Mouse (Mus musculus) MEL (cell line): ENCODE measurements around the gene Aftph. TPM values are rescaled to one million over a fixed set of nuclear protein-coding genes. Genes with fewer than 3 reads are reported as not detected.

Experiments
- DNase-seq: peaks from one replicate; pipeline ENCODE4 v3.0.0; 2011; ENCODE audit warnings: low read depth, low spot score
- H3K27ac ChIP-seq: 2 replicates; pipeline ENCODE4 v1.5.1; 2012; ENCODE audit warnings: low read depth, mild to moderate bottlenecking, control low read depth, low read length, moderate library complexity; ENCODE audit not compliant: control insufficient read depth
- H3K27me3 ChIP-seq, 2 experiments: fragments of 150-350 bp in 1 of 2; sonication (generic) in 1 of 2; 2 replicates each; pipeline ENCODE4 v1.6.1; 2012; ENCODE audit warnings: low read length in 2 of 2, mild to moderate bottlenecking in 2 of 2, improper control_type of control experiment in 1 of 2, moderate library complexity in 1 of 2; ENCODE audit not compliant: insufficient read depth in 2 of 2, control insufficient read depth in 1 of 2
- H3K36me3 ChIP-seq, 2 experiments: 2 replicates each; pipeline ENCODE4 v1.6.1; 2012 to 2014; ENCODE audit warnings: low read length in 2 of 2, improper control_type of control experiment in 1 of 2, inconsistent platforms in 1 of 2, mild to moderate bottlenecking in 1 of 2; ENCODE audit not compliant: insufficient read depth in 2 of 2, control insufficient read depth in 1 of 2
- H3K4me1 ChIP-seq, 2 experiments: fragments of 150-350 bp in 1 of 2; sonication (generic) in 1 of 2; 2 replicates each; pipeline ENCODE4 v1.6.1; 2012; ENCODE audit warnings: low read length in 2 of 2, improper control_type of control experiment in 1 of 2, mild to moderate bottlenecking in 1 of 2; ENCODE audit not compliant: insufficient read depth in 2 of 2, control insufficient read depth in 1 of 2
- H3K4me3 ChIP-seq, 2 experiments: fragments of 150-350 bp in 1 of 2; sonication (generic) in 1 of 2; 2 replicates each; pipeline ENCODE4 v1.5.1; 2012; ENCODE audit warnings: low read depth in 2 of 2, low read length in 2 of 2, mild to moderate bottlenecking in 2 of 2, moderate library complexity in 2 of 2, control low read depth in 1 of 2, improper control_type of control experiment in 1 of 2; ENCODE audit not compliant: control insufficient read depth in 1 of 2, insufficient read depth in 1 of 2
- H3K79me2 ChIP-seq: 2 replicates; pipeline ENCODE4 v1.6.1; 2012; ENCODE audit warnings: mild to moderate bottlenecking, low read length, moderate library complexity; ENCODE audit not compliant: control insufficient read depth, poor library complexity, insufficient read depth
- H3K9ac ChIP-seq: 2 replicates; pipeline ENCODE4 v1.6.1; 2012; ENCODE audit warnings: low read depth, mild to moderate bottlenecking, control low read depth, low read length, moderate library complexity; ENCODE audit not compliant: control insufficient read depth, poor library complexity, severe bottlenecking
- H3K9me3 ChIP-seq: fragments of 150-350 bp; sonication (generic); replicated peaks from 2 replicates; pipeline ENCODE4 v1.6.1; 2012; ENCODE audit warnings: mild to moderate bottlenecking, low read length, improper control_type of control experiment, moderate library complexity; ENCODE audit not compliant: insufficient read depth
- BHLHE40 ChIP-seq: IDR thresholded peaks from 2 replicates; pipeline ENCODE4 v1.6.1; 2012; ENCODE audit warnings: low read depth, mild to moderate bottlenecking, inconsistent platforms, low read length, improper control_type of control experiment, borderline replicate concordance
- CHD1 ChIP-seq: IDR thresholded peaks from 2 replicates; pipeline ENCODE4 v1.6.1; 2012; ENCODE audit warnings: low read depth, mild to moderate bottlenecking, inconsistent platforms, low read length, improper control_type of control experiment
- CTCF ChIP-seq, 3 experiments: IDR thresholded peaks in 2 of 3; conservative IDR thresholded peaks in 1 of 3; 2 replicates each; pipeline ENCODE4 v1.5.1; 2011 to 2012; ENCODE audit warnings: low read length in 3 of 3, low read depth in 2 of 3, mild to moderate bottlenecking in 2 of 3, improper control_type of control experiment in 1 of 3, inconsistent platforms in 1 of 3, mixed read lengths in 1 of 3, moderate library complexity in 1 of 3; ENCODE audit not compliant: control insufficient read depth in 1 of 3, insufficient read depth in 1 of 3, poor library complexity in 1 of 3, severe bottlenecking in 1 of 3
- ELF1 ChIP-seq: IDR thresholded peaks from 2 replicates; pipeline ENCODE4 v1.6.1; 2014; ENCODE audit warnings: low read depth, mild to moderate bottlenecking, inconsistent platforms, low read length, improper control_type of control experiment, moderate library complexity
- EP300 ChIP-seq, 2 experiments: IDR thresholded peaks; 2 replicates each; pipeline ENCODE4 v1.6.1; 2011; ENCODE audit warnings: improper control_type of control experiment in 2 of 2, low read length in 2 of 2, low read depth in 1 of 2, mild to moderate bottlenecking in 1 of 2
- ETS1 ChIP-seq: IDR thresholded peaks from 2 replicates; pipeline ENCODE4 v1.6.1; 2012; ENCODE audit warnings: low read depth, mild to moderate bottlenecking, inconsistent platforms, low read length, improper control_type of control experiment, moderate library complexity
- GABPA ChIP-seq: IDR thresholded peaks from 2 replicates; pipeline ENCODE4 v1.6.1; 2012; ENCODE audit warnings: low read depth, mild to moderate bottlenecking, inconsistent platforms, low read length, improper control_type of control experiment, moderate library complexity
- HCFC1 ChIP-seq: IDR thresholded peaks from 2 replicates; pipeline ENCODE4 v1.6.1; 2012; ENCODE audit warnings: low read depth, mild to moderate bottlenecking, inconsistent platforms, low read length, improper control_type of control experiment, moderate library complexity
- JUND ChIP-seq: IDR thresholded peaks from 2 replicates; pipeline ENCODE4 v1.6.1; 2011; ENCODE audit warnings: low read depth, mild to moderate bottlenecking, improper control_type of control experiment, low read length
- MAX ChIP-seq: IDR thresholded peaks from 2 replicates; pipeline ENCODE4 v1.6.1; 2011; ENCODE audit warnings: low read length, improper control_type of control experiment
- MEF2A ChIP-seq: IDR thresholded peaks from 2 replicates; pipeline ENCODE4 v1.6.1; 2014; ENCODE audit warnings: low read depth, mild to moderate bottlenecking, inconsistent platforms, low read length, improper control_type of control experiment; ENCODE audit not compliant: poor library complexity, insufficient replicate concordance, severe bottlenecking; ENCODE audit errors: extremely low read depth
- MYC ChIP-seq: IDR thresholded peaks from 2 replicates; pipeline ENCODE4 v1.6.1; 2011; ENCODE audit warnings: low read depth, mild to moderate bottlenecking, low read length, improper control_type of control experiment, moderate library complexity
- NRF1 ChIP-seq: IDR thresholded peaks from 2 replicates; pipeline ENCODE4 v1.6.1; 2014; ENCODE audit warnings: low read depth, mild to moderate bottlenecking, inconsistent platforms, low read length, improper control_type of control experiment, moderate library complexity; ENCODE audit not compliant: poor library complexity, insufficient read depth, severe bottlenecking
- RCOR1 ChIP-seq: IDR thresholded peaks from 2 replicates; pipeline ENCODE4 v1.6.1; 2012; ENCODE audit warnings: low read depth, mild to moderate bottlenecking, inconsistent platforms, low read length, improper control_type of control experiment
- SIN3A ChIP-seq: IDR thresholded peaks from 2 replicates; pipeline ENCODE4 v1.6.1; 2012; ENCODE audit warnings: low read length, improper control_type of control experiment, inconsistent platforms
- SMC3 ChIP-seq: IDR thresholded peaks from 2 replicates; pipeline ENCODE4 v1.6.1; 2011; ENCODE audit warnings: low read depth, low read length, improper control_type of control experiment
- TCF12 ChIP-seq: IDR thresholded peaks from 2 replicates; pipeline ENCODE4 v1.6.1; 2014; ENCODE audit warnings: low read depth, mild to moderate bottlenecking, inconsistent platforms, low read length, improper control_type of control experiment, moderate library complexity
- UBTF ChIP-seq: IDR thresholded peaks from 2 replicates; pipeline ENCODE4 v1.6.1; 2012; ENCODE audit warnings: low read depth, mild to moderate bottlenecking, inconsistent platforms, low read length, improper control_type of control experiment, moderate library complexity, borderline replicate concordance; ENCODE audit not compliant: insufficient read depth
- USF2 ChIP-seq, 2 experiments: IDR thresholded peaks; 2 replicates each; pipeline ENCODE4 v1.6.1; 2011 to 2012; ENCODE audit warnings: improper control_type of control experiment in 2 of 2, low read length in 2 of 2, borderline replicate concordance in 1 of 2, inconsistent platforms in 1 of 2, low read depth in 1 of 2, mild to moderate bottlenecking in 1 of 2; ENCODE audit not compliant: insufficient read depth in 1 of 2
- polyA plus RNA-seq, 2 experiments: library from polyadenylated mRNA; stranded (reverse) in 1 of 2; unstranded in 1 of 2; fragments of >175 nt in 1 of 2; fragments of >200 nt in 1 of 2; gene quantifications; 2 replicates each; pipeline versions ENCODE4 v1.2.1 to v1.2.4; 2012; ENCODE audit warnings: low replicate concordance in 2 of 2, low read depth in 1 of 2; ENCODE audit not compliant: insufficient read length in 2 of 2, insufficient read depth in 1 of 2, missing spikeins in 1 of 2
- total RNA-seq: library from RNA; depleted of rRNA; stranded (reverse); fragments of 300-350 nt; gene quantifications from 2 replicates; pipeline ENCODE4 v1.2.3, GENCODE M21; 2012

Aftph gene
- total and polyA plus RNA-seq, 3 experiments: 38.1 to 47.2 (median 38.1) TPM

DNA sequence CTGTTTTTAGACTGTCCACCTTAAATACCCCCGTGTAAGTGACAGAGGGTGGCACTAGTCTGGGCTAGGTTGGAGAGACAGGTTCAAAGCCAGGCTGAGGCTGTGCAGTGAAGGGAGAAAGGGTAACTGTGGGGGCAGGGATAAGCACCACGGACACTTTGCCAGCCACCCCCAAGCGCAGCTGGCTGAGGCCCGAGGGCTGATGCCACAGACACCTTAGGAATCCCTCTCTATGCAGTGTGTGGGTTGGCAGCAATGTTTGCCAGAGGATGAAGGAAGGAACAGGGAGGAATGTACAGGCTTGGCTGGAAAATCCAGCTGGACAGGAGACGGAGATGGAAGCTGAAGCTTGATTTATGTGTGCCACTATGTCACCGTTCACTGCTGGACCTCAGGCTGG lies 68.9 kb downstream of the Aftph start:
- Histone ChIP-seq H3K9me3 (no peaks in the 10 kb centered on the region), H3K79me2 (no peaks in the 10 kb centered on the region), H3K9ac (no peak overlapping the region), H3K27me3 (no peaks in the 10 kb centered on the region), H3K27ac (no peak overlapping the region), H3K4me1 (0 out of 4 replicates have a peak, but pooled peaks cover 0 to 3% of the 10 kb centered on the region in 2 experiments), H3K36me3 (no peaks in the 10 kb centered on the region), H3K4me3 (no peak overlapping the region)
- TF ChIP-seq NRF1: no peak
- TF ChIP-seq MYC: no peak
- TF ChIP-seq SMC3: no peak
- TF ChIP-seq RCOR1: no peak
- no peak for TF ChIP-seq MAX
- TF ChIP-seq JUND: no peak
- TF ChIP-seq USF2 (IDR thresholded peaks at IDR 0.05; ENCODE audit: borderline replicate concordance in 1 of 2, insufficient read depth in 1 of 2, low read depth in 1 of 2, low read length in 2 of 2): no peak
- no peak for TF ChIP-seq SIN3A
- TF ChIP-seq UBTF: no peak
- TF ChIP-seq BHLHE40: no peak
- no peak for TF ChIP-seq HCFC1
- TF ChIP-seq CHD1: no peak
- TF ChIP-seq GABPA: no peak
- TF ChIP-seq TCF12: no peak
- no peak for TF ChIP-seq ELF1
- no peak for TF ChIP-seq MEF2A
- TF ChIP-seq ETS1: no peak
- DNase-seq: no peak

GRCm38 (mm10) chr11:20671789-20672392 lies 69.5 kb downstream of the Aftph start:
- Histone ChIP-seq H3K9ac (no peak overlapping the region), H3K79me2 (no peaks in the 10 kb centered on the region), H3K36me3 (no peaks in the 10 kb centered on the region), H3K9me3 (no peaks in the 10 kb centered on the region), H3K27ac (no peak overlapping the region), H3K27me3 (no peaks in the 10 kb centered on the region), H3K4me3 (no peak overlapping the region), H3K4me1 (0 out of 4 replicates have a peak, but pooled peaks cover 0 to 3% of the 10 kb centered on the region in 2 experiments)
- TF ChIP-seq CTCF (IDR thresholded peaks at IDR 0.05 in 2 of 3, conservative IDR thresholded peaks at IDR 0.05 in 1 of 3; ENCODE audit: control insufficient read depth in 1 of 3, insufficient read depth in 1 of 3, low read depth in 2 of 3, low read length in 3 of 3, poor library complexity in 1 of 3, severe bottlenecking in 1 of 3) (0 out of 6 replicates have a peak, but pooled peaks of 1 of the 3 experiments have one; percentile 5), EP300 (IDR thresholded peaks at IDR 0.05; ENCODE audit: low read depth in 1 of 2, low read length in 2 of 2) (no peak)
- DNase-seq: no peak
